Mouse (Mus musculus): ENCODE data around the gene Tirap. TPM values are rescaled to one million over a fixed set of nuclear protein-coding genes. Genes with fewer than 3 reads are reported as not detected.

The Tirap gene
- polyA plus RNA-seq, 1 experiment from 2014 or later = 19.6 TPM

DNA sequence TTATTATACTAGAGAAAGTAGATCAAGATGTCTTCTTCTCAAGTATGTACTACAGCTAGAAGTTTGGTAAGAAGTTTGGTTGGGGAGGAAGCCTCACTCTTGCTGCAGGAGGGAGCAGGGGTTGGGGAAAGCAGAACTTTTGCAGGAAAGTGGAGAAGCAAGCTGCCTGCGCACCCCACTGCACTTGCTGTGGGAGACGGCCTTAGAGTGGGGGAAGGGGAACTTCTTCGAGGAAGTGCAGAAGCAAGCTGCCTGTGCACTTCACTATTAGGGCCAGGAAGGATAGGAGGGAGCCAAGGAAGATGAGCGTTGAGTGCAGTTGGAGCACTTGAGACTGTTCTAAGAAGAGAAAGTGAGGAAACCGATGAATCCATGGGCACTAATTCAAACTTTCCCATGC, 16.7 kb downstream of the Tirap start:
- no peaks in the 10 kb centered on the region for H3K4me1 ChIP-seq
- peaks cover 24% of the 10 kb centered on the region for H3K36me3 ChIP-seq
- WGBS = 72% methylated on average over 5 of the region's 5 CpGs
- H3K27me3 ChIP-seq (ENCODE audit: low read depth, poor library complexity, severe bottlenecking) = no peaks in the 10 kb centered on the region
- H3K27ac ChIP-seq (replicated peaks) = no peak overlapping the region
- no peak for DNase-seq (ENCODE audit: low spot score)
- no peak overlapping the region for H3K4me3 ChIP-seq
- no peaks in the 10 kb centered on the region for H3K9me3 ChIP-seq (replicated peaks)

DNA sequence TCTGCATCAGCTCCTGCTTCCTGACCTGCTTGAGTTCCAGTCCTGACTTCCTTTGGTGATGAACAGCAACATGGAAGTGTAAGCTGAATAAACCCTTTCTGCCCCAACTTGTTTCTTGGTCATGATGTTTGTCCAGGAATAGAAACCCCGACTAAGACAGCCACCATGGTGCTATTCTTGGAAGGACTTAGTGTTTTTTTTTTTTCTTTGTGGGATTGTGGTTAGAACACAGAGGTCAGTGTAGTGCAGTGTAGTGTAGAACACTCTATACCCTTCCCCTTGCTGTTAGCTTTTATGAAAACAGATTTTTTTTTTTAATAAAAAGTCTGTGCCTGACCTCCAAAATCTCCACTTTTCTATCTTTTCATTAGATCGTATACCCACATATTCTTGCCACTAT, 17.3 kb downstream of the Tirap start:
- Histone ChIP-seq H3K4me3 (no peak overlapping the region), H3K9me3 (replicated peaks) (no peaks in the 10 kb centered on the region), H3K27me3 (ENCODE audit: low read depth, poor library complexity, severe bottlenecking) (no peaks in the 10 kb centered on the region), H3K36me3 (peaks cover 19% of the 10 kb centered on the region), H3K4me1 (no peaks in the 10 kb centered on the region), H3K27ac (replicated peaks) (no peak overlapping the region)
- DNase-seq (ENCODE audit: low spot score) = no peak
- WGBS = 89% methylated on average over 2 of the region's 2 CpGs

DNA sequence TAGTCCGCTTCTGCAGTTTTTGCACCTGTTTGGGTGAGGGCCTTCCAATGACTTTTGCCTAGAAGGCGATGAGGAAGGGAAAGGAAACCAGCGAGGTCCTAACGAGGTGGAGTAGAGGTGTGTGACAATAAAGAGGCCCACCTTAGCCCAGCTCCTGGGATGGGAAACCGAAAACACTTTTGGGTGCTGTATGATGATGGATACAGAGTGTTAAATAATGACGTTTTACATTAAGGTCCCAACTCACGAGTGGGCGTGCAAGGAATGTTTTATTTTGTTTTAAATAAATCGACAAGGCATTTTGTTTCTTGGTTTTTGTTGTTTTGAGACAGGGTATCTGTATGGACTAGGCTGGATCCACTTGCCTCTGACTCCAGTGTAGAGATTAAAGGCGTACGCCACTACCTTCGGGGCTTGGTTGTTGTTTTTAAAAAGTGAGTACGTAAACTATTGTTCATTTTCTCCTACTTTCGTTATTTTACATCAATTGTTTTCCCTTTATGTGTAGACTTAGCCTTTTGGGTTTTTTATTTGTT, 23.9 kb downstream of the Tirap start:
- DNase-seq (ENCODE audit: low spot score) = no peak
- Histone ChIP-seq H3K4me3 (peak overlapping the region; percentile 74), H3K9me3 (replicated peaks) (no peaks in the 10 kb centered on the region), H3K27ac (replicated peaks) (peak overlapping the region; percentile 93), H3K36me3 (peaks cover 5% of the 10 kb centered on the region; the same call in 1 of the 2 replicates), H3K4me1 (peaks cover 18% of the 10 kb centered on the region), H3K27me3 (ENCODE audit: low read depth, poor library complexity, severe bottlenecking) (no peaks in the 10 kb centered on the region)
- 51% methylated on average over 14 of the region's 14 CpGs for WGBS

DNA sequence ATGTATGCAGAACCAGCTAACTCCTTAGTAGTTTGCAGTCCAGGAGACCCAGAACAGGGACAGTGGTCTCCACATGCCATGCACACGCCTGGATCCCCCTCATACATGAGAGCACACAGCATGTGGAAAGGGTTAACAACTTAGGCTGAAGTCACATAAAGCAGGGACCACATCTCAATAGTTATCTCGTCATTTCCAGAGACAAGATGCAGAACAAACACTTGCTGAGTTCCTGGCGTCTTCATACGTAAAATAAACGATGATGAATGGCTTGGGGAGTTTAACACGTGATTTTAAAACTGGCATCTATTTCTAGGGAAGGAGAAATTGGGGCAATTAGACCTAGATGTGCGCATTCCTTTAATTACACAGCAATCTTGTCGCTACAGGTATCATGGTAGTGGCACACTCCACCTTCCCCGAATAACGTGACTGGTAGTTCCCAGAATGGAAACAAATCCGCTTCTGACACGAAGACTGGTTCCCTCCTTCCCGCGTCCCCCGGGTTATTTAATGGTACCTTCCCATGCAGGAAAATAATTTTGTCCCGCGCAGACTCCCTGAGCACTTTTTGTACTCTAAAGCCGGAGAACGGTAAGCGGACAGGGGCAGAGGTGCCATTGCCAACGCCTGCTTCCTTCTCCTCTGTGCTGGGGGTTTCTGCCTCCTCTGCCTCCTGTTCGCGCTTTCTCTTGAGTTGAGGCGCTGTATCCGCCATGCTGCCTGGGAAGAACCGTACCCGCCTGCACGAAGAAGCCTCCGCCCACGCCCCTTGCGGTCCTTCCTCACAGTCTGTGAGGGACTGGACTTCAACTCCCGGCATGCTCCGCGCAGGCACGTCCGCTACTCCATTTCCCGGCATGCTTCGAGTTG, 24.6 kb downstream of the Tirap start, which contains the start of gene Dcps:
Gene Dcps (minus strand): TSS at position 811 of the 873 bp plus-strand sequence.
- no peaks in the 10 kb centered on the region for H3K9me3 ChIP-seq (replicated peaks)
- H3K36me3 ChIP-seq = peaks cover 12% of the 10 kb centered on the region
- DNase-seq (ENCODE audit: low spot score) = peak; percentile 93
- peak within 1 kb of the TSS; percentile 74 for H3K4me3 ChIP-seq
- H3K4me1 ChIP-seq = peaks cover 18% of the 10 kb centered on the region
- peak within 1 kb of the TSS; percentile 93 for H3K27ac ChIP-seq (replicated peaks)
- no peaks in the 10 kb centered on the region for H3K27me3 ChIP-seq (ENCODE audit: low read depth, poor library complexity, severe bottlenecking)
- under 1% methylated on average over 38 of the region's 38 CpGs for WGBS

DNA sequence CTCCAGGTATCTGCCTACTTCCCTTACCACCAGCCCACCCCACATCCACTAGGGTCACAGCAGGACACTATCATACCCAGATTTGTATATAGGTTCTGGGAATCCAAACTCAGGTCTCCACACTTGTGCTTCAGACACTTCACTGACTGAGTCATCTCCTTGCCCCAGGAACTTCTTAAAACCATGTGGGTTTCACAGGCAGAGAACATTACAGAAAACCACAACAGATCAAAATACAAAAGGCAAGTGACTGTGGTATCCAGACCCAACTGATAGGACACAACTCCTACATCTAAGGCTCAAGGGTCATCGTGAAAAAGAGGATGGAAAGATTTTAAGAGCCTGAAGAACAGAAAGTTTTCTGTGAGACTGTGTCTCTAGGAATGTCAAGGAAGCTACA, 26.8 kb downstream of the Tirap start:
- peaks cover 32% of the 10 kb centered on the region for H3K36me3 ChIP-seq
- H3K4me3 ChIP-seq = no peak overlapping the region
- H3K4me1 ChIP-seq = peaks cover 18% of the 10 kb centered on the region
- no peaks in the 10 kb centered on the region for H3K27me3 ChIP-seq (ENCODE audit: low read depth, poor library complexity, severe bottlenecking)
- H3K27ac ChIP-seq (replicated peaks) = no peak overlapping the region
- WGBS = 89% methylated on average over 1 of the region's 1 CpGs
- no peak for DNase-seq (ENCODE audit: low spot score)
- H3K9me3 ChIP-seq (replicated peaks) = no peaks in the 10 kb centered on the region

DNA sequence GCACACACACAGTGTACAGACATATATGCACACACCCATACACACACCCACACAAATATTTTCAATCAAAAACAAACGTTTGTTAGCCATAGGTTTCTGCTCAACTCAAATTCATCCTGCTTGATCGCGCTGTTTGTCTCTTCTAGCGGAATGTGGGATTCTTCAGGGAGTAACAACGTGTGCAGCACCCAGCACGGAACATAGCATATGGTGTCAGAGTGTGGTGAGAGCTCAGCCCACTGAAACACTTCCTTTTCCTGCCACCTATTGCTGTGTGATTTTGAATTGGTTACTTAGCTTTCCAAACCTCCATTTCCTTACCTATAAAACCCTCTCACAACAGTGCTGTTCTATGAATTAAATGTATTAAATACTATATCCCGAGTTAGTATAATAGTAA, 30.0 kb downstream of the Tirap start:
- no peak overlapping the region for H3K4me3 ChIP-seq
- WGBS = 90% methylated on average over 7 of the region's 7 CpGs
- no peaks in the 10 kb centered on the region for H3K9me3 ChIP-seq (replicated peaks)
- DNase-seq (ENCODE audit: low spot score) = no peak
- no peak overlapping the region for H3K27ac ChIP-seq (replicated peaks)
- H3K36me3 ChIP-seq = peaks cover 38% of the 10 kb centered on the region
- H3K4me1 ChIP-seq = peaks cover 29% of the 10 kb centered on the region
- no peaks in the 10 kb centered on the region for H3K27me3 ChIP-seq (ENCODE audit: low read depth, poor library complexity, severe bottlenecking)

DNA sequence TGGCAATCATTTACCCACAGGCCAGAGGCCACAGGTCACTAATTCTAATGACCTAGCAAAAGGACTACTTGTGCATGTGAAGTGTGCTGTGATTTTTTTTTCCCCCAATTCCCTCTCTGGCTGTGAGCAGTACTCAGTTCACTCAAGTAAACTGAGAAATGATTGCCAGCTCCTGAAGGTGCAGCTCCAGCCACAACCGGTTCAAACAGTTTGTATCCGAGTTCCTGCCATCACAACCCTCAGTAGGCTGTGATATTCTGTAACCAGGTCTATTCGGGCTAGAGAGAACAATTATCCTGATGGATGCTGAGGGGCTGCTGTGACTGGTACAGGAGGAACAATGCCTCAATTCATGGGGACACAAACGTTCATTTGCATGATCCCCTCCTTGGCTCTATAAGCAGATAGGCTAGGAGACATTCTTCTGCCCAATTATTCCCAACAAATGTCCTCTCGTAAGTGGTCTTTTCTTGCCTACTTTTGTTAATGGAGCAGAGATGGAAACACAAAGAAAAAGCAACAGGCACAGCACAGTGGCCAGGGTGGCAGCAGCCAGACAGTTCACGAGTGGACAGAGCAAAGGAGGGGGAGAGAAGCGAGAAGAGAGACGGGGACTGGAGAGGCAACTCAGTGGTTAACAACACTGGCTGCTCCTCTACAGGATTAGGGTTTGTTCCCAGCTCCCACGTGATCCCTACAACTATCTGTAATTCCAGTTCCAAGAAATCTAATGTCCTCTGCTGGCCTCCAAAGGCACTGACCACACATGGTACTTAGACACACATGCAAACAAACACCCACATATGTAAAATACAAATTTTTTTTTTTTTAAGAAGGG, 33.1 kb downstream of the Tirap start:
- H3K27ac ChIP-seq (replicated peaks) = peak overlapping the region; percentile 38
- no peaks in the 10 kb centered on the region for H3K9me3 ChIP-seq (replicated peaks)
- peaks cover 52% of the 10 kb centered on the region for H3K36me3 ChIP-seq
- H3K4me1 ChIP-seq = peaks cover 19% of the 10 kb centered on the region
- peak; percentile 27 for DNase-seq (ENCODE audit: low spot score)
- no peak overlapping the region for H3K4me3 ChIP-seq
- WGBS = 27% methylated on average over 9 of the region's 9 CpGs
- H3K27me3 ChIP-seq (ENCODE audit: low read depth, poor library complexity, severe bottlenecking) = no peaks in the 10 kb centered on the region

DNA sequence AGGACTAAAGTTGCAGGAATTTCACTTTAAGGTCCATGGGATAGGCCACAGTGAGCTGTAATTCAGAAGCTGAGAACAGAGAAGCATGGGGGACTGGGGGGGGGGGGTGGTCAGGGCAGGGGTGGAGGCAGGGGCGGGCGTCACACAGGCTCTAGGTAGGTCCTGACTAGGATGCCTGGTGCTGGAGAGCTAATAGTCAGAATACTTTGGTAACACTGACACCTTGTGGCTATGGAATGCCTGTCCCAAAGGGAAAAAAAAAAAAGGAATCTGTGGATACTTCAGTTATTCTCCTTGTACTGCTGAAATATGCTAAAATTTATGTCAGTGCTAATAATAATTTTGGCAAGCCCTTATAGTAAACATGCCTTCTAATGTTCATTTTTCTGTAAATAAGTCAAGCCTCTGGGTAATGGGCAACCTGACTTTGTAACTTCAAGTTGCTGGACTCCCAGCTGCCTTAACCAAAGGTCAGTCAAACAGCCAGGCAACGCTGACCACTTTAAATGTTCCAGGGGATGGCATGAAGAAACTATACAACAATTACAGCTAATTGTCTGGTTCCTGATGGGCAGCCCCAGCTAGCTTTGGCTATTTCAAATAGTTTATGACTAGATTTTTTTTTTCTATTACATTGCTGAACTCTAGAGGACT, 33.8 kb downstream of the Tirap start:
- DNase-seq (ENCODE audit: low spot score) = no peak
- 39% methylated on average over 3 of the region's 3 CpGs for WGBS
- H3K4me3 ChIP-seq = no peak overlapping the region
- peaks cover 19% of the 10 kb centered on the region for H3K4me1 ChIP-seq
- peaks cover 53% of the 10 kb centered on the region for H3K36me3 ChIP-seq
- H3K9me3 ChIP-seq (replicated peaks) = no peaks in the 10 kb centered on the region
- peak overlapping the region; percentile 38; the same call in 1 of the 2 replicates for H3K27ac ChIP-seq (replicated peaks)
- no peaks in the 10 kb centered on the region for H3K27me3 ChIP-seq (ENCODE audit: low read depth, poor library complexity, severe bottlenecking)

DNA sequence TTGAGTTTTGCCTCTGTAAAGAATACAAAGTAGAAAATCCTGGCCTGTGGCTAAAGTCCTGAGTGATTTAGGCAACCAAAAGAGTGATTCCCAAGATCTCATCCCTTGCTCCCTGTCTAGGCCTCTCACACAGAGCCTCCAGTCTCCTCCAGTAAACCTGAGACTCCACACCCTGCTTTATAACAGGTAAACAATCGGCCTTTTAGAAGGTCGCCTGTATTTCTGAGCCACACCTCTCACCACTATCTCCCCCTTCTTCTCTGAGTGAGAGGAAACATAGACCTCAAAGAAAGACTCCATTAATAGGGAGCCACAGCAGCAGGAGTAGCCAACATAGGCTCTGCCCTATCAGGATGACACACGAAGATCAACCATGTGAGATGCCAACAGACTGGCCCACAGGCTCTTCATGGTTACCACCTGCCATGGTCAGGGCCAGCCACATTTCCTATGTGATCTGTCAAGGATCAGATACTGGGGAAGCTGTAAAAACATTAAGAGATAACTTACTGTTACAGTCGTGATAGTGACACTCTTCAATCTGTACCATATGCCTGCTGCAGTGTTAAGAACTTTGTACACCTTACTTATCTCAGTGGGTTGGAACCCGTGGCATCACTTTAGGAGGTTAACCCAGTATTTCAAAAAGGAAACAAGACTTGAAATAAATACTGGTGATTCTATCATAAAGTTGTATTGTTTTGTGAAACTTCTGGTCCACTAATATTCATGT, 35.8 kb downstream of the Tirap start:
- Histone ChIP-seq H3K4me3 (no peak overlapping the region), H3K27me3 (ENCODE audit: low read depth, poor library complexity, severe bottlenecking) (no peaks in the 10 kb centered on the region)
- 90% methylated on average over 5 of the region's 5 CpGs for WGBS

DNA sequence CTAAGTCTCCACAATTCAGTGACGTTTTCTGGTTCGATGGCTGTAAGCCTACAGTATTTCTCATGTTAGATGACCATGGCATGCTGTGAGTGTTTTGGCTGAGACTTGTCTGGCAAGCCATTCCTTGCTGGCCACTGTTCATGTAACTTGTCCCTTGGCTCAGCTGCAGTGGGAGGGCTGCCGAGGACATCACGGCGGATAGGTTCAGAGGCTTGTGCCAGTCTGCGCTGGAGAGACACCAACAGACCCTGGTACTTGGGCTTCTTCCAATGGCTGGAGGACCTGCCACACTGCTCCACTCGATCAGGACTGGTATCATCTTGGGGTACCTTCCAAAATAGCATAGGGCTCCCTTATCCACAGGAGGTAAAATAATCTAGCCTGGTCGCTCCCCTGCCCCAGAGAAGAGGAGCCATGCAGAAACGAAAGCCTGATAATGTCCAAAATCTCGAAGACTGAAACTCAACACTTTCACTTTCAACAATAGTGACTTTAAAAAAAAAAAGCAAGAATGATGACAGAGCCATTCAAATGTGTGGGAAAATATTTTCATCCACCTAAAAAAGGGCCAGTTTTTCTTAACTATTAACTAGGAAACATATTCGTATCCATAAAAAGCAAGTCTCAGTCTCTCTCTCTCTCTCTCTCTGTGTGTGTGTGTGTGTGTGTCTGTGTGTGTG, 36.9 kb downstream of the Tirap start:
- H3K27ac ChIP-seq (replicated peaks) = no peak overlapping the region
- WGBS = 97% methylated on average over 11 of the region's 11 CpGs
- H3K4me3 ChIP-seq = no peak overlapping the region
- DNase-seq (ENCODE audit: low spot score) = no peak
- H3K36me3 ChIP-seq = peaks cover 25% of the 10 kb centered on the region
- peaks cover 18% of the 10 kb centered on the region for H3K4me1 ChIP-seq
- H3K27me3 ChIP-seq (ENCODE audit: low read depth, poor library complexity, severe bottlenecking) = no peaks in the 10 kb centered on the region
- no peaks in the 10 kb centered on the region for H3K9me3 ChIP-seq (replicated peaks)

More for the DNA sequence above, 35.8 kb downstream of the Tirap start:
- Histone ChIP-seq H3K9me3 (replicated peaks) (no peaks in the 10 kb centered on the region), H3K27ac (replicated peaks) (no peak overlapping the region), H3K4me1 (peaks cover 19% of the 10 kb centered on the region), H3K36me3 (peaks cover 34% of the 10 kb centered on the region)
- DNase-seq (ENCODE audit: low spot score) = no peak

DNA sequence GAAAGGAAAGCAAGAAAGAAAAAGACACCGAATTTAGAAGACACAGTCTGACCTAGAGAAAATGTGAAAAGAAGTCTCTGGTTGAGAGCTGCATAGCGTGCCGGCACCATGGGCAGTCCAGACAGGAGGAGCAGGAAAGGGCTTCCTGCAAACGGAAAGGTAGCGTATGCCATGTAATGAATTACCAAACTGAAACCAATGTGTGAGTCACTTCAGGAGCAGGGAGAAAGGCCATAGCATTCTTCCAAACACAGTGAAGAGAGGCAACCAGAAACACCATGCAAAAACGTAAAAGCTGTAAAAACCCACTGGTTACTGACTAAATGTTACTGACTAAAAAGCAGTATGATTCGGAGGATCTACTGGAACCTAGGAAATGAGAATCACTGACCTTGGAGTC, 38.4 kb downstream of the Tirap start:
- peaks cover 26% of the 10 kb centered on the region for H3K36me3 ChIP-seq
- no peak for DNase-seq (ENCODE audit: low spot score)
- peaks cover 4% of the 10 kb centered on the region for H3K4me1 ChIP-seq
- H3K4me3 ChIP-seq = no peak overlapping the region
- 92% methylated on average over 7 of the region's 7 CpGs for WGBS
- H3K27me3 ChIP-seq (ENCODE audit: low read depth, poor library complexity, severe bottlenecking) = no peaks in the 10 kb centered on the region
- no peak overlapping the region for H3K27ac ChIP-seq (replicated peaks)
- H3K9me3 ChIP-seq (replicated peaks) = no peaks in the 10 kb centered on the region
